Mouse (Mus musculus) urinary bladder, adult 18-20 months (tissue): ENCODE data around the gene Bbx.

Source experiments
- DNase-seq, 2 experiments: peaks; one replicate each; pipeline ENCODE4 v3.0.0; 2022; ENCODE audit warnings: low spot score in 2 of 2, mixed read lengths in 2 of 2

Bbx gene

GRCm38 (mm10) chr16:50241604-50242003, 190.6 kb downstream of the Bbx start:
- DNase-seq, result no peak

GRCm38 (mm10) chr16:50235231-50235630, 197.0 kb downstream of the Bbx start:
- no peak for DNase-seq

- no peak for DNase-seq
Observed at GRCm38 (mm10) chr16:50230624-50231023, 201.6 kb downstream of the Bbx start.

GRCm38 (mm10) chr16:50228833-50229232, 203.4 kb downstream of the Bbx start:
- no peak for DNase-seq

- no peak for DNase-seq
Observed at GRCm38 (mm10) chr16:50226274-50226673, 205.9 kb downstream of the Bbx start.

GRCm38 (mm10) chr16:50224946-50225345, 207.2 kb downstream of the Bbx start:
- no peak for DNase-seq

GRCm38 (mm10) chr16:50220734-50221501, 211.3 kb downstream of the Bbx start:
- DNase-seq, result no peak

GRCm38 (mm10) chr16:50217084-50217483, 215.1 kb downstream of the Bbx start:
- DNase-seq, result no peak

- DNase-seq, result no peak
Observed at GRCm38 (mm10) chr16:50211727-50212126, 220.5 kb downstream of the Bbx start.

- DNase-seq, result no peak
Observed at GRCm38 (mm10) chr16:50211231-50211630, 221.0 kb downstream of the Bbx start.

GRCm38 (mm10) chr16:50210742-50211141, 221.4 kb downstream of the Bbx start:
- no peak for DNase-seq

GRCm38 (mm10) chr16:50204944-50205343, 227.2 kb downstream of the Bbx start:
- DNase-seq, result no peak

- DNase-seq, result no peak
Observed at GRCm38 (mm10) chr16:50201546-50202151, 230.5 kb downstream of the Bbx start.

GRCm38 (mm10) chr16:50200214-50200613, 232.0 kb downstream of the Bbx start:
- DNase-seq, result no peak

GRCm38 (mm10) chr16:50196118-50196517, 236.1 kb downstream of the Bbx start:
- DNase-seq, result no peak

GRCm38 (mm10) chr16:50192626-50193025, 239.6 kb downstream of the Bbx start:
- no peak for DNase-seq

- DNase-seq, result no peak
Observed at GRCm38 (mm10) chr16:50189108-50189507, 243.1 kb downstream of the Bbx start.

GRCm38 (mm10) chr16:50186604-50187003, 245.6 kb downstream of the Bbx start:
- no peak for DNase-seq

- DNase-seq, result no peak
Observed at GRCm38 (mm10) chr16:50185041-50185440, 247.1 kb downstream of the Bbx start.

- DNase-seq, result no peak
Observed at GRCm38 (mm10) chr16:50182988-50183387, 249.2 kb downstream of the Bbx start.

GRCm38 (mm10) chr16:50182561-50182960, 249.6 kb downstream of the Bbx start:
- DNase-seq, result no peak

GRCm38 (mm10) chr16:50172760-50173159, 259.4 kb downstream of the Bbx start:
- no peak for DNase-seq

GRCm38 (mm10) chr16:50170812-50171211, 261.4 kb downstream of the Bbx start:
- no peak for DNase-seq

GRCm38 (mm10) chr16:50167983-50168299, 264.2 kb downstream of the Bbx start:
- no peak for DNase-seq
